Mouse (Mus musculus) midbrain, embryonic 12.5 days (tissue): ENCODE measurements around the gene Zfp536. TPM values are rescaled to one million over a fixed set of nuclear protein-coding genes. Genes with fewer than 3 reads are reported as not detected.
"Not testable (repeated sequence)": the region's sequence is repeated elsewhere in the genome, so short reads cannot be mapped to it uniquely, and the experiment has no call there.

ENCODE experiments used
- ATAC-seq: fragments of 200-750 bp; cut with Nextera tagmentation; 2 replicates; pipeline ENCODE4 v1.8.0; 2017; ENCODE audit warnings: low read depth, moderate TSS enrichment, moderate library complexity; ENCODE audit not compliant: low FRiP score
- H3K27ac ChIP-seq: fragments of 300-500 bp; sonication (generic); replicated peaks from 2 replicates; pipeline ENCODE4 v1.5.1; 2016; ENCODE audit warnings: mild to moderate bottlenecking
- H3K27me3 ChIP-seq: fragments of 300-500 bp; sonication (generic); 2 replicates; pipeline ENCODE4 v1.6.1; 2016; ENCODE audit warnings: mild to moderate bottlenecking
- H3K36me3 ChIP-seq: fragments of 300-500 bp; sonication (generic); 2 replicates; pipeline ENCODE4 v1.6.1; 2016
- H3K4me1 ChIP-seq: fragments of 300-500 bp; sonication (generic); 2 replicates; pipeline ENCODE4 v1.6.1; 2016
- H3K4me2 ChIP-seq: fragments of 300-500 bp; sonication (generic); replicated peaks from 2 replicates; pipeline ENCODE4 v1.6.1; 2016; ENCODE audit warnings: mild to moderate bottlenecking, moderate library complexity
- H3K4me3 ChIP-seq: fragments of 300-500 bp; sonication (generic); 2 replicates; pipeline ENCODE4 v1.5.1; 2016; ENCODE audit warnings: mild to moderate bottlenecking
- H3K9ac ChIP-seq: fragments of 300-500 bp; sonication (generic); replicated peaks from 2 replicates; pipeline ENCODE4 v1.6.1; 2016; ENCODE audit warnings: mild to moderate bottlenecking, moderate library complexity
- H3K9me3 ChIP-seq: fragments of 300-500 bp; sonication (generic); 2 replicates; pipeline ENCODE4 v1.6.1; 2016; ENCODE audit warnings: mild to moderate bottlenecking
- WGBS: fragments of 180-500 bp; shearing (Covaris S2); methylation state at CpG from one replicate; pipeline ENCODE4 v1.1.7; 2016; 5-methylcytosine and 5-hydroxymethylcytosine counted together
- polyA plus RNA-seq: library from polyadenylated mRNA; unstranded; fragments of >200 nt; fragmentation: Nextera tagmentation; extraction: Ambion mirVana; gene quantifications from 2 replicates; pipeline ENCODE4 v1.2.1, GENCODE M21; 2016

Gene Zfp536
- polyA plus RNA-seq, 1 experiment from 2014 or later, result 43.5 TPM

GRCm38 (mm10) chr7:37718671-37719402 lies 54.6 kb downstream of the Zfp536 start:
- no peaks in the 10 kb centered on the region for H3K9me3 ChIP-seq
- H3K4me2 ChIP-seq, result no peak overlapping the region
- H3K9ac ChIP-seq, result no peak overlapping the region
- peak; percentile 57 for ATAC-seq
- H3K27me3 ChIP-seq, result no peaks in the 10 kb centered on the region
- no peak overlapping the region for H3K27ac ChIP-seq
- H3K36me3 ChIP-seq, result no peaks in the 10 kb centered on the region
- H3K4me1 ChIP-seq, result peaks cover 30% of the 10 kb centered on the region
- 74% methylated on average over 15 of the region's 15 CpGs for WGBS
- no peak overlapping the region for H3K4me3 ChIP-seq

DNA sequence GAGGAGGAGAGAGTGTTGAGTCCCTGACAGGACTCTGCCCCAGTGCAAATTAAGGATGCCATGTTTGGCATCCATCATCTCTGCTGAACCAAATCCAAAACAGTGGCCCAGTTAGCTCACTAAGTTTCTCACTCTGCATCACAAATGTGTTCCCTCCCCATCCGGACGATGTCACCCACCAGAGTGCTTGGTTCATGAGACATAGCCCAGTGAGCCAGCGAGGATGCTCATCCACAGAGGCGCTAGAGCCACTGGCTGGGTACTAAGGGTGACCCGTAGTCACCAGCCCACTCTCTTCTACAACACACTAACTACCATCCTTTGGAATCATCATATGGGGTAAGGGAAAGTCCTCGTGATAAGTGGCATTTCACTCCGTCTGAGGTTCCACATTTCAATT lies 56.4 kb downstream of the Zfp536 start:
- Histone ChIP-seq H3K4me1 (peaks cover 15% of the 10 kb centered on the region), H3K9me3 (no peaks in the 10 kb centered on the region)
- ATAC-seq, result no peak

GRCm38 (mm10) chr7:37716626-37717025 lies 56.8 kb downstream of the Zfp536 start:
- Histone ChIP-seq H3K4me1 (peaks cover 10% of the 10 kb centered on the region), H3K27ac (no peak overlapping the region), H3K9ac (no peak overlapping the region), H3K36me3 (0 out of 2 replicates have a peak, but pooled peaks cover 4% of the 10 kb centered on the region), H3K9me3 (no peaks in the 10 kb centered on the region), H3K4me3 (no peak overlapping the region), H3K4me2 (no peak overlapping the region), H3K27me3 (no peaks in the 10 kb centered on the region)
- 77% methylated on average over 7 of the region's 7 CpGs for WGBS
- ATAC-seq, result no peak

More for the DNA sequence above, 56.4 kb downstream of the Zfp536 start:
- H3K4me3 ChIP-seq, result no peak overlapping the region
- H3K9ac ChIP-seq, result no peak overlapping the region
- no peak overlapping the region for H3K27ac ChIP-seq
- H3K4me2 ChIP-seq, result no peak overlapping the region
- no peaks in the 10 kb centered on the region for H3K36me3 ChIP-seq
- H3K27me3 ChIP-seq, result no peaks in the 10 kb centered on the region
- WGBS, result 90% methylated on average over 7 of the region's 7 CpGs

DNA sequence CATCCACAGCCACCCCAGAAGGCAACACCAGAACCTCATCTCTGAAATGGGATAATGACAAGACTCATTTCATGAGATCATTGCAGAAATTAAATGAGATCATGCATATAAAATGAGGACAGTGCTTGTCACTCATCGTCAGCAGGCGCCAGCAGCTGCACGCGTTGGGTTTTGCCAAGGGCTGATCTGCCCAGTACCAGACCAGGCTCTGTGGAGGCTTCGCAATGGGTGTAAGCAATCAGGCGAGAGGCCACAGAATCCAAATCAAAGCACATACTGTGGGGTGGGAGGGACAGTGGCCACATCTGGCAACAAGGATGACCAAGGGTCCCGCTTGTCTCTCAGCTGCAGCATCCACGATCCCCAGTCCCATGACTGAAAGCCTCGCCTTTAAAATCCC lies 69.0 kb downstream of the Zfp536 start:
- ATAC-seq, result no peak
- no peak overlapping the region for H3K4me2 ChIP-seq
- H3K4me3 ChIP-seq, result no peak overlapping the region
- no peaks in the 10 kb centered on the region for H3K27me3 ChIP-seq
- peaks cover 12% of the 10 kb centered on the region for H3K4me1 ChIP-seq
- H3K36me3 ChIP-seq, result no peaks in the 10 kb centered on the region
- no peak overlapping the region for H3K27ac ChIP-seq
- H3K9me3 ChIP-seq, result no peaks in the 10 kb centered on the region
- 92% methylated on average over 9 of the region's 9 CpGs for WGBS
- H3K9ac ChIP-seq, result no peak overlapping the region

DNA sequence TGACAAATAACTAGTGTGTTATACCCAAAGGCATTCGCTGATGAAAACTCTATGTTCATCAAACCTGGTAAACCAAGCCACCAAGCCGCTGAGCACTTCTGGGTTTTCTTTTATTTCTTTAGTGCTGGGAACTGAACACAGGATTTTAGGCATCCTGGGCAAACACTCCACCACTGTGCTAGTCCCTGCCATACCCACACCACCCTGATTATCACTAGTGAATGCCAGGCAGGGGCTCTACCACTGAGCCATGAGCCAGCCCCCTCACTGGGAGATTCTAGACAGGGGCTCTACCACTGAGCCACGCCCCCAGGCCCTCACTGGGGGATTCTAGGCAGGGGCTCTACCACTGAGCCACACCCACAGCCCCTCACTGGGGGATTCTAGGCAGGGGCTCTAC lies 76.1 kb downstream of the Zfp536 start:
- ATAC-seq, H3K4me2 ChIP-seq, H3K36me3 ChIP-seq, H3K27ac ChIP-seq, H3K4me3 ChIP-seq, H3K9me3 ChIP-seq, H3K27me3 ChIP-seq, H3K9ac ChIP-seq: not testable (repeated sequence)
- H3K4me1 ChIP-seq, result peaks cover 28% of the 10 kb centered on the region
- 95% methylated on average over 3 of the region's 3 CpGs for WGBS

- 52% methylated on average over 5 of the region's 5 CpGs for WGBS
- H3K9ac ChIP-seq, result no peak overlapping the region
- no peak overlapping the region for H3K27ac ChIP-seq
- ATAC-seq, result no peak
- no peak overlapping the region for H3K4me2 ChIP-seq
- no peaks in the 10 kb centered on the region for H3K9me3 ChIP-seq
- no peaks in the 10 kb centered on the region for H3K36me3 ChIP-seq
- H3K4me1 ChIP-seq, result peaks cover 44% of the 10 kb centered on the region
- no peak overlapping the region for H3K4me3 ChIP-seq
- no peaks in the 10 kb centered on the region for H3K27me3 ChIP-seq
Observed at GRCm38 (mm10) chr7:37695066-37695465, 78.4 kb downstream of the Zfp536 start.

- Histone ChIP-seq H3K4me2 (peak overlapping the region; percentile 33), H3K9me3 (no peaks in the 10 kb centered on the region), H3K36me3 (no peaks in the 10 kb centered on the region), H3K27ac (peak overlapping the region; percentile 75), H3K4me1 (peaks cover 63% of the 10 kb centered on the region), H3K4me3 (no peak overlapping the region), H3K9ac (no peak overlapping the region), H3K27me3 (no peaks in the 10 kb centered on the region)
- 48% methylated on average over 10 of the region's 10 CpGs for WGBS
- 0 out of 2 replicates have a peak, but pooled peaks have one; percentile 20 for ATAC-seq
Observed at GRCm38 (mm10) chr7:37690606-37691005, 82.8 kb downstream of the Zfp536 start.

GRCm38 (mm10) chr7:37689561-37690305 lies 83.7 kb downstream of the Zfp536 start:
- Histone ChIP-seq H3K9me3 (no peaks in the 10 kb centered on the region), H3K4me2 (peak overlapping the region; percentile 33), H3K27ac (peak overlapping the region; percentile 75), H3K9ac (0 out of 2 replicates have a peak overlapping the region, but pooled peaks have one; percentile 12), H3K4me1 (peaks cover 54% of the 10 kb centered on the region), H3K36me3 (no peaks in the 10 kb centered on the region), H3K27me3 (no peaks in the 10 kb centered on the region), H3K4me3 (no peak overlapping the region)
- no peak; the same call in 1 of the 2 replicates for ATAC-seq
- WGBS, result 35% methylated on average over 23 of the region's 23 CpGs

GRCm38 (mm10) chr7:37689107-37689511 lies 84.3 kb downstream of the Zfp536 start:
- Histone ChIP-seq H3K4me2 (peak overlapping the region; percentile 33), H3K9ac (no peak overlapping the region), H3K4me1 (peaks cover 50% of the 10 kb centered on the region), H3K9me3 (no peaks in the 10 kb centered on the region), H3K27ac (peak overlapping the region; percentile 78), H3K36me3 (peaks cover 1% of the 10 kb centered on the region; the same call in 1 of the 2 replicates), H3K27me3 (no peaks in the 10 kb centered on the region), H3K4me3 (no peak overlapping the region)
- 23% methylated on average over 11 of the region's 11 CpGs for WGBS
- ATAC-seq, result peak; percentile 59

DNA sequence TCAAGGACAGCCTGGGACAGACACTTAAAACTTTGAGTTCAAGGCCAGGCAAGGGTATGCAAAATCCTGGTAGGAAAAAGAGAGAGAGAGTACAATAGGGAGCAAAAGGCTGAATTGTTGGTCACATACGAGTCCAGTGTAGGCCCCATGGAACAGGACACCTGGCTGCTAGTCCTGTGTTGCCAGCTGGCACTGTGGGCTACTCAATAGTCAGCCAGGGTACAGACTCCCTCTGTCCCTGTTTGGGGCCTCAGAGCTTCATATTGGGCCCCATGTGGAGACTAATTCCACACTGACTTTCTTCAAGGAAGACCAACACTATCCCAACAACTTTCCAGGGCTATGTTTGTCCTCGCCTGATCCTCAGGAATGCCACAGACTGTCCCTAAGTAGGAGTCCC lies 87.1 kb downstream of the Zfp536 start:
- Histone ChIP-seq H3K9ac (no peak overlapping the region), H3K4me2 (no peak overlapping the region), H3K4me3 (no peak overlapping the region), H3K27ac (no peak overlapping the region), H3K27me3 (no peaks in the 10 kb centered on the region), H3K9me3 (no peaks in the 10 kb centered on the region), H3K36me3 (peaks cover 3% of the 10 kb centered on the region; the same call in 1 of the 2 replicates), H3K4me1 (peaks cover 39% of the 10 kb centered on the region)
- no peak for ATAC-seq
- WGBS, result 94% methylated on average over 2 of the region's 2 CpGs

DNA sequence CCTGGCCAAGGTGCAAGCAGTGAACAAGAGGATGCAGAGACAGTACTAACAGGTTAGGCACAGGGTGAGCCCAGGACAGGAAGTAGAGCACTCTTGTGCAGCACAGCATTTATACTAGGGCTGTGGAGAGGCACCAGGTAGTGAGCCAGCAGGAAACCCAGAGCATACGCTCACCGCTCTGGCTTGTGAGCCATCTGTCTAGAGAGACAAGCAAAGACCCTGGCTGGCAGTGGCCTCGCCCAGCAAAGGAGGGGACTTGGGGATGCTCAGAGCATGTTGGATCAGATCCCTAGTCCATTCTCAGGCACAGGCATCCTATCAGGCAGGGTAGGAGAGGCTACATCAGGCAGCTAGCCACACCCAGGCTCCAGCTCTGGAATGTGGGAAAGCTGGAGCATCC lies 88.2 kb downstream of the Zfp536 start:
- Histone ChIP-seq H3K9me3 (no peaks in the 10 kb centered on the region), H3K9ac (no peak overlapping the region), H3K4me2 (no peak overlapping the region), H3K36me3 (peaks cover 3% of the 10 kb centered on the region; the same call in 1 of the 2 replicates), H3K27ac (no peak overlapping the region), H3K4me1 (peaks cover 30% of the 10 kb centered on the region), H3K27me3 (no peaks in the 10 kb centered on the region), H3K4me3 (no peak overlapping the region)
- no peak for ATAC-seq
- 100% methylated on average over 3 of the region's 3 CpGs for WGBS

DNA sequence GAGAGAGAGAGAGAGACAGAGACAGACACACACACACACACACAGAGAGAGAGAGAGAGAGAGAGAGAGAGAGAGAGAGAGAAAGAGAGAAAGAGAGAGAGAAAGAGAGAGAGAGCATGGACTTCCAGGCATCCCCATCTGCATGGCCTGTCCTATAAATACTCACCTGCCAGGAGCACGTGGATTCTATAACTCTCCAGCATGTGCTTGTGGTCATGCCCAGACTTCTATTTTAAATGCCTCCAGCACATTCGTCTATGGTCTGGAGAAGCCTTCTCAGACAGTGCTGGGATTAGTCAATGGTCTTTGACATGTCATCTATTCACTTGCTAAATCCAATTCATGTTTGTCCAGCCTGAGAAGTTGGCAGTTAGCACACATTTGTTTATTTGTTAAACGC lies 92.1 kb downstream of the Zfp536 start:
- H3K4me2 ChIP-seq, result no peak overlapping the region
- no peak for ATAC-seq
- H3K27ac ChIP-seq, result no peak overlapping the region
- H3K4me1 ChIP-seq, result 0 out of 2 replicates have a peak, but pooled peaks cover 5% of the 10 kb centered on the region
- H3K4me3 ChIP-seq, result no peak overlapping the region
- no peaks in the 10 kb centered on the region for H3K9me3 ChIP-seq
- no peak overlapping the region for H3K9ac ChIP-seq
- peaks cover 3% of the 10 kb centered on the region; the same call in 1 of the 2 replicates for H3K36me3 ChIP-seq
- 53% methylated on average over 3 of the region's 3 CpGs for WGBS
- no peaks in the 10 kb centered on the region for H3K27me3 ChIP-seq
